Mouse (Mus musculus) intestine, embryonic 15.5 days (tissue): ENCODE data around the gene Tgfbr3. TPM values are rescaled to one million over a fixed set of nuclear protein-coding genes. Genes with fewer than 3 reads are reported as not detected.

Experiments used
- ATAC-seq: fragments of 200-750 bp; cut with Nextera tagmentation; 2 replicates; pipeline ENCODE4 v1.8.0; 2017; ENCODE audit warnings: moderate TSS enrichment, moderate library complexity
- H3K27ac ChIP-seq: fragments of 300-500 bp; sonication (generic); 2 replicates; pipeline ENCODE4 v1.5.1; 2015; ENCODE audit warnings: mild to moderate bottlenecking, inconsistent platforms
- H3K27me3 ChIP-seq: fragments of 300-500 bp; sonication (generic); replicated peaks from 2 replicates; pipeline ENCODE4 v1.6.1; 2015; ENCODE audit warnings: inconsistent platforms
- H3K36me3 ChIP-seq: fragments of 300-500 bp; sonication (generic); 2 replicates; pipeline ENCODE4 v1.6.1; 2015; ENCODE audit warnings: inconsistent platforms
- H3K4me1 ChIP-seq: fragments of 300-500 bp; sonication (generic); replicated peaks from 2 replicates; pipeline ENCODE4 v1.6.1; 2015; ENCODE audit warnings: inconsistent platforms
- H3K4me2 ChIP-seq: fragments of 300-500 bp; sonication (generic); replicated peaks from 2 replicates; pipeline ENCODE4 v1.6.1; 2015; ENCODE audit warnings: mild to moderate bottlenecking, inconsistent platforms
- H3K4me3 ChIP-seq: fragments of 300-500 bp; sonication (generic); replicated peaks from 2 replicates; pipeline ENCODE4 v1.5.1; 2015; ENCODE audit warnings: inconsistent platforms
- H3K9ac ChIP-seq: fragments of 300-500 bp; sonication (generic); 2 replicates; pipeline ENCODE4 v1.6.1; 2015; ENCODE audit warnings: inconsistent platforms
- H3K9me3 ChIP-seq: fragments of 300-500 bp; sonication (generic); 2 replicates; pipeline ENCODE4 v1.6.1; 2016; ENCODE audit warnings: inconsistent platforms
- WGBS: fragments of 180-500 bp; shearing (Covaris S2); methylation state at CpG from one replicate; pipeline ENCODE4 v1.1.7; 2015; 5-methylcytosine and 5-hydroxymethylcytosine counted together
- polyA plus RNA-seq: library from polyadenylated mRNA; unstranded; fragments of >200 nt; fragmentation: Nextera tagmentation; extraction: Ambion mirVana; gene quantifications from 2 replicates; pipeline ENCODE4 v1.2.1, GENCODE M21; 2015

Tgfbr3 gene
- polyA plus RNA-seq, 1 experiment from 2014 or later: 14.4 TPM

DNA sequence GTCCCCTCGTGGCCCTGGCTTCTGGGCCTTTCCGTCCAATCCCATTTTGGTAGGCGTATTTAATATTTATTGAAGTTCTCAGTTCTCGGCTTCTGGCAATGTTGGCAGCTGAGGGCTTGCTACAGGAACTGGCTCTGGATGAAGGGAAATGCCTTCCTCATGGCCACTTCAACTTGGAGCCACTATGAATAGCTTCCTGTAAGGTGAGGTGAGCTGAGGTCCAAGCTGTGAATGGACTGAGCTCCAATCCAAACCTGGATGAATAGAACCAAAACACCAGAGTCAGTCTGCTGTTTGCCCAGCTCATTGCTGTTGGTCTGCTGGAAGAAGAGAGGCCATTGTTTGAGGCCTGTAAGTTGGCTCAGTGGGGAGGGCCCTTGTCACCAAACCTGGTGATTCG, 203.3 kb downstream of the Tgfbr3 start:
- Histone ChIP-seq H3K36me3 (no peaks in the 10 kb centered on the region), H3K4me1 (peaks cover 21% of the 10 kb centered on the region), H3K9me3 (no peaks in the 10 kb centered on the region), H3K27ac (no peak overlapping the region), H3K4me2 (no peak overlapping the region), H3K4me3 (no peak overlapping the region), H3K9ac (no peak overlapping the region), H3K27me3 (no peaks in the 10 kb centered on the region)
- WGBS: 83% methylated on average over 5 of the region's 5 CpGs
- no peak for ATAC-seq

DNA sequence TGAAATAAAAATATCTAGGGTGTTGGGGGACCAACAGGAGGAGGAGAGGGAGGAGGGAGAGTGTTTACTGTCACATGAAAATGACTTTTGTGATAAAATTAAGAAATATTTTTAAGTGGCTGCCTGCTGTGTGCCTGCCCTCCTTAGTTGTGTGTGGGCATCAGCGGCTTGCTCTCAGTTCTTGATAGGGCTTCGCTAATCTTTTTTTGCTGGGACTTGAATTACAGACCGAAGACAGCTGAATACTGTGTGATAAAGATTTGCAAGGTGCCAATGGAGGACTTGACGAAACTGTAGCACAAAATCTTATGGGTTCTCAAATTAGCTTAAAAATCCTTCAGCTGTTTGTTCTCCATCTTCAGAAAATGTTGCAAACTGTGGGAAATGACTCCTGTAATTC, 205.0 kb downstream of the Tgfbr3 start:
- Histone ChIP-seq H3K4me1 (peaks cover 29% of the 10 kb centered on the region), H3K4me2 (no peak overlapping the region), H3K4me3 (no peak overlapping the region), H3K9me3 (no peaks in the 10 kb centered on the region), H3K9ac (no peak overlapping the region), H3K27ac (no peak overlapping the region), H3K36me3 (no peaks in the 10 kb centered on the region), H3K27me3 (no peaks in the 10 kb centered on the region)
- WGBS: 90% methylated on average over 4 of the region's 4 CpGs
- no peak for ATAC-seq

DNA sequence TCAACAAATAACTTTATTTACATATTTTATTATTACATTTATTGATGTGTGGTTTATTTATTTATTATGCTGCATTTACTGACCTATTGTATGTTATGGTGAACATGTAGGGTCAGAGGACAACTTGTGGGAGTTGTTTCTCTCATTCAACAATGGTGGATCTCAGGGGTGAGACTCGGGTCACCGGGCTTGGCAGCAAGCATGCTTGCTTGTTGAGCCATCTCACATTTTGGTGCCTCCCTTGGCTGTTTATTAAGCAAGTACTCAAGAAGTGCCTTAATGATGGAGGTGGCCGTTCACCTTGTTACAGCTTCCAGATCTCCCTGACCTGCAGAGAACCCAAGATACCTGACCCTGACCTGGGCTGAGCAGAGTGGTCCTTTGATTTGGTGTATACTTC, 207.4 kb downstream of the Tgfbr3 start:
- Histone ChIP-seq H3K27ac (no peak overlapping the region), H3K9me3 (no peaks in the 10 kb centered on the region), H3K4me2 (no peak overlapping the region), H3K27me3 (no peaks in the 10 kb centered on the region), H3K4me1 (peaks cover 22% of the 10 kb centered on the region), H3K4me3 (no peak overlapping the region), H3K9ac (no peak overlapping the region), H3K36me3 (no peaks in the 10 kb centered on the region)
- ATAC-seq: no peak
- WGBS: 70% methylated on average over 3 of the region's 3 CpGs

DNA sequence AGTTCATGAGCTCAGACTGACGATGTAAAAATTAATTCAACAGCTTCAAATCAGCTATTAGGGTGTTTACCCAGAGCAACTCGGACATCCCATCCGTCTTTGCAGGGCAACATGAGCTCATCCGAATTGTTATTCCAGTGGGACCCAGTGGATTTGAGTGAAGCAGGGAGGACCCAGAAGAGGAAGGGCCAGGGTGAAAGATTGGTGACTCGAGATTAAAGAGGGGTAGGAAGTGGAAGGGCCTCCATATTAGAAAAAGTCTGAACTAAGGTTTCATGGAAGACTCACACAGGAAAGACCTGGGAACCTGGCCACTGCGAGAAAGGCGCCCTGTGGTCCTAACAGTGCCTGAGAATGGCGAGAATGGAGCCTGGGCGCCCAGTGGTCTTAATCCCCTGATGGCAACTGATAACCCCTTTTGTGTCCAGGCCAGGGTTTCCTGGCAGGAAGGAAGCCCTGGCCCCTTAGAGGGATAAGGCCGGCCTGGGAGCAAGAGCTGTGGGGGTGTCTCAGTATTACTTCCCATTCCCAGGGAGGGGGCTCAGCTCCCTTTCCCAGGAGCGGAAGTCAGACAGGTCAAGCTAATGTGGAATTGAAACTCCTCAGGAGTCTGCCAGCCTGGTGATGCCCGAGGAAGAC, 208.3 kb downstream of the Tgfbr3 start:
- Histone ChIP-seq H3K4me1 (peaks cover 17% of the 10 kb centered on the region), H3K9ac (no peak overlapping the region), H3K27ac (no peak overlapping the region), H3K4me3 (no peak overlapping the region), H3K4me2 (no peak overlapping the region), H3K36me3 (no peaks in the 10 kb centered on the region), H3K9me3 (no peaks in the 10 kb centered on the region), H3K27me3 (no peaks in the 10 kb centered on the region)
- ATAC-seq: no peak
- 71% methylated on average over 12 of the region's 12 CpGs for WGBS

DNA sequence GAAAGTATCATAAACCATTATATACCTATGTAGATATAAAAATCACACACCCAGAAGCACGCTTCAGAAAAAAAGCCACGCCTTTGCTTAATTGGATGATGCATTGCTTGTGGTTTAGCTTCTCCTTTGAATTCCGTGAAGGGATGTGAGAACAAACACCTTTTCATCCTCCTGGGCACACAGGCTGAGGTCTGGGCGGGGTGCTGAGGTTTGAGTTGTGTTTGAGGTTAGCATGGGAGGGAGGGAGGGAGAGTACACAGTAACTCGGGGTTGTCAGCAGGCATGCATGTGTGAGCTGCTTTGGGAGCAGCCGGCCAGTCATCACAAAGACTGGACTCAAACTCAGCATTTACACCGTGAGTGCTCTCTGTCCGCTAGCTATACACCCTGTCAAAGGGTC, 209.5 kb downstream of the Tgfbr3 start:
- Histone ChIP-seq H3K4me1 (peaks cover 21% of the 10 kb centered on the region), H3K36me3 (no peaks in the 10 kb centered on the region), H3K4me3 (no peak overlapping the region), H3K9me3 (no peaks in the 10 kb centered on the region), H3K4me2 (no peak overlapping the region), H3K27me3 (no peaks in the 10 kb centered on the region), H3K9ac (no peak overlapping the region), H3K27ac (no peak overlapping the region)
- 44% methylated on average over 8 of the region's 8 CpGs for WGBS
- ATAC-seq: peak; percentile 13; the same call in 1 of the 2 replicates

DNA sequence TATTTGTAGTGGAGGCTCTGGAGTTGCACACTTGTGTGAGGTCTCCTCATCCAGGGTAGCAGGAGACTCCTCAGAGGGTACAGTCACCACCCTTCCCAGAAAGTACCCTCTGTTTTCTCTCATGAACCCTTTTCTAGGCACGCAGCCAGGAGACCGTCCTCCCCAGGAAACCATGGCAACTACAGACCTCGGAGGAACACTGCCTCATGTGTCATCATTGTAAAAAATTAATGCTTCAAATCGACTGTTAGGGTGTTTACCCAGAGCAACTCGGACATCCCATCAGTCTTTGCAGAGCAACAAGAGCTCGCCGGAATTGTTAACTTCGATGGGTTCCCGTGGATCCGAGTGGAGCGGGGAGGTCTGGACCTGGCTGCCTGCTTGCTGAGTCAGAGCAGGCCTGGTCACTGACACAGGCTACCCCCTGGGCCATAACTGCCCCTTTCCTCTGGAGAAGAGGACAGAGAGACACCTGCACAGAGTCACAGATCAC, 210.2 kb downstream of the Tgfbr3 start:
- Histone ChIP-seq H3K27me3 (no peaks in the 10 kb centered on the region), H3K4me1 (peaks cover 21% of the 10 kb centered on the region), H3K4me3 (no peak overlapping the region), H3K4me2 (no peak overlapping the region), H3K9me3 (no peaks in the 10 kb centered on the region), H3K36me3 (no peaks in the 10 kb centered on the region), H3K27ac (peak overlapping the region; percentile 66), H3K9ac (no peak overlapping the region)
- WGBS: 12% methylated on average over 11 of the region's 11 CpGs
- peak; percentile 56 for ATAC-seq

DNA sequence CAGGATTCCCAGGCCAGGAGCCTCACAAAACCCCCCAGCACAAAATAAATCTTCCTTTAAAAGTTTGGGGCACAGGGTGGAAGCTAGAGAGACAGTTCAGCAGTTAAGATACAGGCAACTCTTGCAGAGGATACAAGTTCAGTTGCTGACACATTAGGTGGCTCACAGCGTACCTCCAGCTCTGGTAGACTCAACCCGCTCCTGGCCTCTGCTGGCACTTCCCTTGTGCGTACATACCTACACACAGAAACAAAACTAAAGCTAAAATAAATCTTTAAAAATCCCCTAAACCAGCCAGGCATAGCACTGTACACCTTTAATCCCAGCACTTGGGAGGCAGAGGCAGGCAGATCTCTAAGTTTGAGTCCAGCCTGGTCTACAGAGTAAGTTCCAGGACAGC, 211.1 kb downstream of the Tgfbr3 start:
- H3K27me3 ChIP-seq: no peaks in the 10 kb centered on the region
- H3K27ac ChIP-seq: no peak overlapping the region

DNA sequence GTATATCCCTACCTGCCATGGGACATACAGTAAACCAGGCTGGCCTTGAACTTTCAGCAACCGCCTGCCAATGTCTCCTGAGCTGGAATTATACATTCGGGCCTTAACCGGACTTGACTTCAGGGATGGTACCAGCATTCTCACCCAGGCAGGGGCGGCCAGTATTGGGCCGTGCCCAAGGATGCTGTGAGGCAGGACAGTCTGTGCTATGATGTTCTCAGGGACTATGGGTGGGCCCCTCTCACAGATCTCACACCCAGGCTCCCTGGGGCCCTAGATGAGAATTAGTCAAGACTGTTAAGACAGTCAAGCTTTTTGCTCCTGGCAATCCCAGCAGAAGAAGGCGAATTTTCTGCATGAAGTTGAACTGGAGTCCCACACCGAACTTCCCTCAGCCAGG, 211.5 kb downstream of the Tgfbr3 start:
- Histone ChIP-seq H3K4me2 (no peak overlapping the region), H3K36me3 (no peaks in the 10 kb centered on the region), H3K27ac (no peak overlapping the region), H3K4me3 (no peak overlapping the region), H3K27me3 (no peaks in the 10 kb centered on the region), H3K4me1 (peaks cover 24% of the 10 kb centered on the region), H3K9me3 (no peaks in the 10 kb centered on the region), H3K9ac (no peak overlapping the region)
- 93% methylated on average over 7 of the region's 7 CpGs for WGBS
- no peak for ATAC-seq

More for the DNA sequence above, 211.1 kb downstream of the Tgfbr3 start:
- Histone ChIP-seq H3K4me3 (no peak overlapping the region), H3K4me2 (no peak overlapping the region), H3K4me1 (peaks cover 21% of the 10 kb centered on the region), H3K36me3 (no peaks in the 10 kb centered on the region), H3K9ac (no peak overlapping the region), H3K9me3 (no peaks in the 10 kb centered on the region)
- 97% methylated on average over 3 of the region's 3 CpGs for WGBS
- no peak for ATAC-seq

DNA sequence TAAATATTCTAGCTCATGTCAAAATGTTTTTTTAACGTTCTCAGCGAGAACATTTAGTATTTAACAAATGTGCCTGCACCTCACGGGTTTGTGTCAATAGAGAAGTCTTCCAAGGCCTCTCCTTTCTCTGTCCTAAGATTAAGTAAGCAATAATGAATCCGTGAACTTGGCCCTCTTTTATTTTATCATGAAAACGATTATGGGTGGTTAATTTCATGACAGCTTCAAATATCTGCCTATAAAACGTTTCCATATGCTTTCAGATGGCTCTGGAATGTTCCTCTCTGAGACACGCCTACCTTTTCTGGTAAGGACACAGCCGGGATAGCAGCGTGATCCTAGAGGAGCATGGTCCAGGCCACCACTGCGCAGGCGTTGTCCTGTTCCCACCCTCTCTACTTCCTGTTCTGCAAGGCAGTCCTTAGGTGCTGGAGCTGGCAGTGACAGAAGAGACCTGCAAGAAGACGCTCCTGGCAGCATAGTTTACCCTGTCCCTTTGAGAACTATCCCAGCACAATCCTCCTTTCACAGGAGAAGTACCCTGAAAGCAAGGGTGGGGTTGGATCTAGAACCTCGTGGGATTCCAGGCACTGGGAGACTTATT, 214.3 kb downstream of the Tgfbr3 start:
- H3K4me1 ChIP-seq: peaks cover 22% of the 10 kb centered on the region
- no peak overlapping the region for H3K9ac ChIP-seq
- H3K27ac ChIP-seq: 0 out of 2 replicates have a peak overlapping the region, but pooled peaks have one; percentile 7
- no peaks in the 10 kb centered on the region for H3K27me3 ChIP-seq
- peak; percentile 60 for ATAC-seq
- H3K4me3 ChIP-seq: no peak overlapping the region
- H3K9me3 ChIP-seq: no peaks in the 10 kb centered on the region
- 49% methylated on average over 13 of the region's 13 CpGs for WGBS
- no peak overlapping the region for H3K4me2 ChIP-seq
- no peaks in the 10 kb centered on the region for H3K36me3 ChIP-seq

DNA sequence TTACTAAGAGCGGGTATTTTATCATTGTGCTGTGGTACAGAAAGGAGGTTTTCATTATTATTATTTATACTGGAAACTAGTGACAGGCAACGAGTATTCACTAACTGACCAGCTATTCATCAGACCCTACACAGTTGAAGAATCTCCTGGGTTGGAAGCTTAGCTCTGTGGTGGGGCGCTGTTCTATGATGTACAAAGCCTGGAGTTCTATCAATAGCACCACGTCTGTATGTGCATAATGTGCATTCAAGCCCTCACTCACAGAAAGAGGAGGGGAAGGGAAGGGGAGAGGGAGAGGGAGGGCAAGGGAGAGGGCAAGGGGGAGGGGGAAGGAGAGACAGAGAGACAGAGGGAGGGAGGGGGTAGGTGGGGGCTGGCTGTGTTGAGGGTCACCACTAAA, 215.1 kb downstream of the Tgfbr3 start:
- Histone ChIP-seq H3K4me1 (peaks cover 14% of the 10 kb centered on the region; the same call in 1 of the 2 replicates), H3K9ac (no peak overlapping the region), H3K9me3 (no peaks in the 10 kb centered on the region), H3K27ac (no peak overlapping the region), H3K4me2 (no peak overlapping the region), H3K36me3 (no peaks in the 10 kb centered on the region), H3K27me3 (no peaks in the 10 kb centered on the region), H3K4me3 (no peak overlapping the region)
- no peak for ATAC-seq
- WGBS: 67% methylated on average over 4 of the region's 4 CpGs

DNA sequence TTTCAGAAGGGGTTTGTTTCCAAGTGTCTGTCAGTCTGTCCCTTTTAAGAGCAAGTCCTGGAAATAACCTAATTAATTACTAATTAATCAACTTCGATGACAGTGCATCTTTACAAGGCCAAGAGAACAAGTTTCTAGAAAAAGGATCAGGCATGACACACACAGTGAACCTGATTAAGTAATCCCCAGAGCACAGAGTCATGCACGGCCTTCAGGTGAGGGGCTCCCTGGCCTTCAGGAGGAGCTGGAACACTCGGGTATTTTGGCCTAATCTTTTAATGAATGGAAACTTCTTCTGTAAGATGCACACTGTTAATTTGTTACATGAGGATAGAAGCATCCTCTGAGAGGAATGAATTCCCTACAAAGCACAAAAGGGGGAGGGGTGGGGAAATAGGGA, 215.9 kb downstream of the Tgfbr3 start:
- WGBS: 46% methylated on average over 3 of the region's 3 CpGs
- H3K4me2 ChIP-seq: no peak overlapping the region
- 0 out of 2 replicates have a peak, but pooled peaks cover 7% of the 10 kb centered on the region for H3K4me1 ChIP-seq
- H3K36me3 ChIP-seq: no peaks in the 10 kb centered on the region
- no peaks in the 10 kb centered on the region for H3K9me3 ChIP-seq
- no peak overlapping the region for H3K9ac ChIP-seq
- H3K27ac ChIP-seq: no peak overlapping the region
- H3K4me3 ChIP-seq: no peak overlapping the region
- no peaks in the 10 kb centered on the region for H3K27me3 ChIP-seq
- ATAC-seq: no peak

DNA sequence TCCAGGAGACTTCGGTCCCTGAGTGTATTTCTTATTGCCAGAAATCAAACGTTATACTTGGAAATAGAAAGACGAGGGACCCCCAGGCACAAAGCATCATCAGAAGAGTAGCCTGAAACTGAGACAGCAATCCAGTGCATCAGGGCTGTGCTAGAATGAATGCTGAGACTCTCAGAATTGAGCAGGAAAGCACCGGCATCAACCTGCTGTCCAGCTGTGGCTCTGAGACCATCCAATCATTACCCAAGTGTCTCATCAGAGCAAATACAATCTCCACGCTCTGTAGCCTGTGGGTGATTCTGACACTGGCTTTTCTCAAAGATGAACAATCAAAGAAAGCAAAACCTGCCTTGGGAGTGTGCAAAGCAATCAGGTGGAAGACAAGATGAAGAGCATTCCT, 221.3 kb downstream of the Tgfbr3 start:
- 0 out of 2 replicates have a peak, but pooled peaks cover under 1% of the 10 kb centered on the region for H3K4me1 ChIP-seq

DNA sequence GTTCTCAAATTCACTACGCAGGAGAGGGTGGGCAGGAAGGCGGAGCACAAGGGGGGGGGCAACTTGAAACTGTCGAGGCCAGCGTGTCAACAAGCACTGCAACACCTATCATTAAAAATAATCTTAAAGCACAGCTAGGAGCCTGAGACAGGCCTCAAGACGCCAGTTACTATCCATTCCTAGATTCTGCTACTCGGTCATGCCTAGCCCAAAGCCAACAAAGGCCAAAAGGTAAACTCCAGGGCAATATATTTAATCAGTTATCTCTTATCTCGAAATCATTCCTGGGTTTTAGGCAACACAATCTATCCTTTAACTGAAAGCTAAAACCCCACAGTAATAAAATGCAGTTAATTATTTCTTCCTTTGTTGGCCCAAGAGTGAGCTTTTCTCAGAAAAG, 221.9 kb downstream of the Tgfbr3 start:
- Histone ChIP-seq H3K27ac (no peak overlapping the region), H3K27me3 (no peaks in the 10 kb centered on the region), H3K4me3 (no peak overlapping the region), H3K9ac (no peak overlapping the region), H3K4me2 (0 out of 2 replicates have a peak overlapping the region, but pooled peaks have one; percentile 4), H3K9me3 (no peaks in the 10 kb centered on the region), H3K4me1 (no peaks in the 10 kb centered on the region), H3K36me3 (no peaks in the 10 kb centered on the region)
- WGBS: 56% methylated on average over 7 of the region's 7 CpGs
- ATAC-seq: peak; percentile 85

More for the DNA sequence above, 221.3 kb downstream of the Tgfbr3 start:
- ATAC-seq: no peak
- H3K27me3 ChIP-seq: no peaks in the 10 kb centered on the region
- no peak overlapping the region for H3K4me2 ChIP-seq
- no peaks in the 10 kb centered on the region for H3K9me3 ChIP-seq
- H3K27ac ChIP-seq: no peak overlapping the region
- no peak overlapping the region for H3K4me3 ChIP-seq
- H3K9ac ChIP-seq: no peak overlapping the region
- WGBS: 64% methylated on average over 5 of the region's 5 CpGs
- H3K36me3 ChIP-seq: no peaks in the 10 kb centered on the region
